Mouse (Mus musculus): ENCODE data around the gene Fam83c. TPM values are rescaled to one million over a fixed set of nuclear protein-coding genes. Genes with fewer than 3 reads are reported as not detected.

Gene Fam83c
- polyA plus RNA-seq, 1 experiment from 2014 or later: 0.21 TPM

DNA sequence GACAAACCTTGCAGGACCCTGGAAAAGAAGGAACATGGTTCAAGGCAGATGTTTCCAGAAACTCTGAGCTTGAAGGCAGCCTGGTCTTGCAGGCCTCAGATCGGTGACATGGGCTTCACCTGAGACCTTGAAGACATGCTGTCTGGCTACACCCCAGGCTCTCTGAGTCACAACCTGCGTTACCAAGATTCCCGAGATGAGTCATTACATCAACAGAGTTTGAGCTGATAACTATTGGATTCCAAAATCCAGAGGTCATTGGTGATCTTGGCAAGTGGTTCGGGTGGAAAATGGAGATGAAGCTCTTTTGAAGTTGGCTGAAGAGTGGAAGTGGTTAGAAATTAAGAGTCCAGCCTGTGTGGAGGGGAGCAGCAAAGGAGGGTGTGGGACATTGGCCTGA lies 25.0 kb downstream of the Fam83c start:
- Histone ChIP-seq H3K9me3 (no peaks in the 10 kb centered on the region), H3K4me1 (no peaks in the 10 kb centered on the region), H3K9ac (no peak overlapping the region), H3K36me3 (no peaks in the 10 kb centered on the region), H3K27me3 (no peaks in the 10 kb centered on the region), H3K27ac (no peak overlapping the region), H3K4me2 (no peak overlapping the region), H3K4me3 (no peak overlapping the region)
- WGBS: 70% methylated on average over 4 of the region's 4 CpGs
- no peak for ATAC-seq (ENCODE audit: borderline replicate concordance, extremely low read depth, low FRiP score, low TSS enrichment)

DNA sequence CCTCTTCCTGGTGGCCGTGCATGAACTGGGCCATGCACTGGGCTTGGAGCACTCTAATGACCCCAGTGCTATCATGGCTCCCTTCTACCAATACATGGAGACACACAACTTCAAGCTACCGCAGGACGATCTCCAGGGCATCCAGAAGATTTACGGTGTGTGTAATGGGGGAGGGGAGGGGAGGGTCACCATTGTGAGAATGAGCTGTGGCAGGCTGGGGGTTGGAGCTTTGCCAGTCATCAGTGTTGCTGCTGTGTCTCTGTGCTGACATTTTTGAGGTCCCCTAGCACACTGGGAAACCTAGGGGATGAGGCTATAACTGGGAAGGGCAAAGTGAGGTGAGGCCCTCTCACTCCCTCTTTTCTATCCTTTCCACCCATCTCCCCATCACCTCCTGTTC lies 27.2 kb downstream of the Fam83c start:
- H3K4me2 ChIP-seq: no peak overlapping the region
- no peak overlapping the region for H3K27ac ChIP-seq
- H3K4me3 ChIP-seq: no peak overlapping the region
- WGBS: 44% methylated on average over 4 of the region's 4 CpGs
- no peak overlapping the region for H3K9ac ChIP-seq
- no peaks in the 10 kb centered on the region for H3K36me3 ChIP-seq
- no peaks in the 10 kb centered on the region for H3K27me3 ChIP-seq
- ATAC-seq (ENCODE audit: borderline replicate concordance, extremely low read depth, low FRiP score, low TSS enrichment): no peak
- H3K4me1 ChIP-seq: no peaks in the 10 kb centered on the region
- no peaks in the 10 kb centered on the region for H3K9me3 ChIP-seq

DNA sequence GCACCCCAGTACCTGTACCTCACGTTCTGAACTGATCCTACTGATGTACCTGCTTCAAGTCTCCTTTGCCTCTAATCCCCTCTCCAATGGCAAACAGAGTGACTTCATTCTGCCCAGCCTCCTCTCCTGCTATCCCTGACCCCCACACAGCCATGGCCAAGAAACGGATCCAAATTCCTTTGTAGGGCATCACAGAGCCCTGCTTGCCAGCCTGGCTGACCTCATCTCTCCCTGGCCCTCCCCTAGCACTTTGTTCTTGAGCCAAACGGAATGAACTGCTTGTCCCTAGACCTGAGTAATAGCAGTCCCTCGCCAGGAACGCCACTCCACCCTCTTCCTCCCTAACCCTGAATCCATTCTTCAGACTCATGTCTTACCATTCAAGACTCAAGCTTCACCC lies 28.1 kb downstream of the Fam83c start:
- H3K27me3 ChIP-seq: no peaks in the 10 kb centered on the region
- H3K9ac ChIP-seq: no peak overlapping the region
- ATAC-seq (ENCODE audit: borderline replicate concordance, extremely low read depth, low FRiP score, low TSS enrichment): no peak
- no peaks in the 10 kb centered on the region for H3K36me3 ChIP-seq
- no peak overlapping the region for H3K27ac ChIP-seq
- H3K4me2 ChIP-seq: no peak overlapping the region
- H3K4me1 ChIP-seq: no peaks in the 10 kb centered on the region
- H3K4me3 ChIP-seq: no peak overlapping the region
- WGBS: 45% methylated on average over 5 of the region's 5 CpGs
- no peaks in the 10 kb centered on the region for H3K9me3 ChIP-seq

DNA sequence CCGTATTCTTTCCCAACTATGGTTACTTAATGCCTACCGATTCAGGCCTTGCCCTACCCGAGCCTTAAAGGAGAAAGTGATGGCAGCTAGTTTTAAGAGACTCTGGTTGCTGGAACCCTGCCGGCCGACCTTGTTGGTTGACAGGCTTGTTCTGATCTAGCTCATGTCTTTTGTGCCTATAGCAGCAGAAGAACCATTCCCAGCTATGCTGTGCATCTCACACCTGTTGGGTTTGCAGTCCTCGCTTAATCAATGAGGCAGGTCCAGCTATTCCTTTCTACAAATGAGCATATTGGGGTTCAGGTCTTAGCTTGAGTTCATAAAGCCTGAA lies 28.8 kb downstream of the Fam83c start:
- Histone ChIP-seq H3K9me3 (no peaks in the 10 kb centered on the region), H3K4me2 (no peak overlapping the region), H3K4me1 (no peaks in the 10 kb centered on the region), H3K9ac (no peak overlapping the region), H3K27ac (no peak overlapping the region), H3K36me3 (no peaks in the 10 kb centered on the region), H3K27me3 (no peaks in the 10 kb centered on the region), H3K4me3 (no peak overlapping the region)
- no peak for ATAC-seq (ENCODE audit: borderline replicate concordance, extremely low read depth, low FRiP score, low TSS enrichment)
- 75% methylated on average over 6 of the region's 6 CpGs for WGBS

DNA sequence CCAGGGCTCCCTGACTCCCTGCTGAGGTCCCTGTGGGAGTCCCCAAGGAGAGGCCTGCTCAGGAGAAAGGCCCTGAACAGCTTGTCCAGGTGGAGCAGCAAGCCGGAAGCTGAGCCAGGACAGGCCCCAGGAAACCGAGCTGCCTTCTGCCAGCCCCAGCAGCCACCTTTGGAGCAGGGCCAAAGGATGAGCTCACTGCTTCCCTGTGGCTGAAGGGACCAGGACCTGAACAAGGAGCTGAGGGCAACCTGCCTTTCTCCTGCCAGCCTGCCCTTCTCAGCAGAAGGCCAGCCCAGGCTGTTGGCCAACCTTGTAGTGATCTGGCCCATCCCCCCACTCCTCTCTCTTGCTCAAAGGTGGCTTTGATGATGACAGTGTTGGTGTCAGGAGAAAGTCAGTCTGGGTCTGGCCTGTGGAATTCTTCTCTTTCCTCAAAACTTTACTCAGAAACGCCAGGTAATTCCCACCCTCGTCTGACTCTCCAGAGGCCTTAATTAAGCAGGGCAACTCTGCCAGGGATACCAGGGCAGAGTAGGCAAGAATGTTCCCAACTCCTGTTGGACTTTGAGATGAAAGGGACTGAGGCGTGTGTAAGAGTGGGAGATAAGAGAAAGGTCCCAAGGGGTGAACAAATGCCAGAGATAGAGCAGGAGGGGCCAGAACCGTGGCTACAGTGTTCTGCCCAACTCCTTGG lies 29.3 kb downstream of the Fam83c start:
- no peak overlapping the region for H3K4me2 ChIP-seq
- H3K9me3 ChIP-seq: no peaks in the 10 kb centered on the region
- no peaks in the 10 kb centered on the region for H3K4me1 ChIP-seq
- no peak overlapping the region for H3K4me3 ChIP-seq
- 30% methylated on average over 6 of the region's 6 CpGs for WGBS
- no peaks in the 10 kb centered on the region for H3K27me3 ChIP-seq
- ATAC-seq (ENCODE audit: borderline replicate concordance, extremely low read depth, low FRiP score, low TSS enrichment): no peak
- no peak overlapping the region for H3K9ac ChIP-seq
- no peak overlapping the region for H3K27ac ChIP-seq
- no peaks in the 10 kb centered on the region for H3K36me3 ChIP-seq

- Histone ChIP-seq H3K4me1 (no peaks in the 10 kb centered on the region), H3K9me3 (no peaks in the 10 kb centered on the region), H3K27ac (no peak overlapping the region), H3K36me3 (no peaks in the 10 kb centered on the region), H3K4me3 (no peak overlapping the region), H3K27me3 (no peaks in the 10 kb centered on the region), H3K4me2 (no peak overlapping the region), H3K9ac (no peak overlapping the region)
- 60% methylated on average over 5 of the region's 5 CpGs for WGBS
- ATAC-seq (ENCODE audit: borderline replicate concordance, extremely low read depth, low FRiP score, low TSS enrichment): no peak
Measured at GRCm38 (mm10) chr2:155804053-155804452, 30.6 kb downstream of the Fam83c start.

- H3K27ac ChIP-seq: no peak overlapping the region
- H3K4me1 ChIP-seq: no peaks in the 10 kb centered on the region
- no peak overlapping the region for H3K9ac ChIP-seq
- ATAC-seq (ENCODE audit: borderline replicate concordance, extremely low read depth, low FRiP score, low TSS enrichment): no peak
- 51% methylated on average over 3 of the region's 3 CpGs for WGBS
- no peaks in the 10 kb centered on the region for H3K9me3 ChIP-seq
- no peak overlapping the region for H3K4me3 ChIP-seq
- no peak overlapping the region for H3K4me2 ChIP-seq
- no peaks in the 10 kb centered on the region for H3K36me3 ChIP-seq
- no peaks in the 10 kb centered on the region for H3K27me3 ChIP-seq
Measured at GRCm38 (mm10) chr2:155802761-155803160, 31.9 kb downstream of the Fam83c start.

DNA sequence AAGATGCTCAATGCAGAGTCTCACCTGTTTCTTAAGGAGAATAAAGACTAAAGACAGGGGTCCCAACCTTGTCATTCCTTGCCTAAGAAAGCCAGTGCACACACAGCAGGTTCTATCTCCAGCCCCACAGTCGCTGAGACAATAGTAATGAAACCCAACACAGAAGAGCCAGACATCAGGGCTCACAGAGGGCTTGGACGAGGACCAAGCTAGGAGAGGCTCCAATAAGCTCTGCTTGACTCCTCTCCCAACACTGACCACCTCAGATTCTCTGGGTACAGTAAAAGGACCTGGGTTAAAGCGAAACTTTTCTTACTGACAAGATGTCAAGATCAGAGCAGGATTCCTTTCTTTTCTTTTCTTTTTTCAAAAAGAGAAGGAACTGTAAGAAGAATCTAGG lies 36.0 kb downstream of the Fam83c start:
- WGBS: 55% methylated on average over 3 of the region's 3 CpGs
- ATAC-seq (ENCODE audit: borderline replicate concordance, extremely low read depth, low FRiP score, low TSS enrichment): no peak

DNA sequence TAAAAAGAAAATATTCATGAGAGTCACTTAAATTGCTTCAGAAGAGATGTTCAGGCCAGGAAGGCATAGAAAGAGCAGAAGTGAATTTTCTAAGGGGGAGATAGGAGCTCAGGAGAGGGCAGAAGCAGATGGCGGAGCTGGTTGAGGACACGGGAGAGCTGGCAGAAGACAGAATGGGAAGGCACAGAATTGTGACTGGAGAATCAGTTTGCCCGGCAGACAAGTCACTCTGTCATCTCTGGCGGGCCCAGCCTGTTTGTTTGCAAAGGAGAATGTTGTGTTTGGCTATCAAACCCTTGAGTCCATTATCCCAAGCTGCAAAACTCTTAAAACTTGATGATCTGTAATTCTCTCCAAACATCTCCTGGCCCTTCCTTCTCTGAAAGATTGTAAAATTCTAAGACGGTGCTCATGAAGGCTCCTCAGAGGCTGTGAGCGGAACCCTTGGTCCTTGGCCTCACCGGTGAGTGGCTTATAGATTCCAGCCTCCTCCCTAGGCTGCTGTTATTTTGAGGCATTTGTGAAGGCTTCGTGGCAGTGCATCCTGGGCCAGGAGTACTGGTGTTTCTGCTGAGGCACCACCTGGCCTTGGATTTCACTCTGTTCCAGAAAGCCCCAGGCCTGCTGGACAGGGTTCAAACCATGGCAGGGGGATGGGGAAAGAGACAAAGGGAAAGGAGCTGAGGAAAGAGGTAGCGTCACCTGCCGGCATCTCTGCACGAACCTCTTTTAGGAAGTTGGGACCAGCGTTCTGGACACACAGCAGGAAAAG lies 39.8 kb downstream of the Fam83c start:
- Histone ChIP-seq H3K4me3 (no peak overlapping the region), H3K9me3 (no peaks in the 10 kb centered on the region), H3K4me1 (no peaks in the 10 kb centered on the region), H3K9ac (no peak overlapping the region), H3K36me3 (no peaks in the 10 kb centered on the region), H3K27ac (no peak overlapping the region), H3K27me3 (no peaks in the 10 kb centered on the region), H3K4me2 (no peak overlapping the region)
- no peak for ATAC-seq (ENCODE audit: borderline replicate concordance, extremely low read depth, low FRiP score, low TSS enrichment)
- whole genome bisulfite sequencing: 79% methylated on average over 12 of the region's 12 CpGs

More for the DNA sequence above, 36.0 kb downstream of the Fam83c start:
- no peaks in the 10 kb centered on the region for H3K9me3 ChIP-seq
- H3K4me3 ChIP-seq: no peak overlapping the region
- no peaks in the 10 kb centered on the region for H3K27me3 ChIP-seq
- no peak overlapping the region for H3K27ac ChIP-seq
- H3K36me3 ChIP-seq: no peaks in the 10 kb centered on the region
- no peak overlapping the region for H3K4me2 ChIP-seq
- no peaks in the 10 kb centered on the region for H3K4me1 ChIP-seq
- H3K9ac ChIP-seq: no peak overlapping the region

- Histone ChIP-seq H3K36me3 (no peaks in the 10 kb centered on the region), H3K27ac (no peak overlapping the region), H3K9ac (no peak overlapping the region), H3K4me2 (no peak overlapping the region), H3K27me3 (no peaks in the 10 kb centered on the region), H3K4me3 (no peak overlapping the region), H3K4me1 (no peaks in the 10 kb centered on the region), H3K9me3 (no peaks in the 10 kb centered on the region)
- 44% methylated on average over 12 of the region's 12 CpGs for WGBS
- no peak for ATAC-seq (ENCODE audit: borderline replicate concordance, extremely low read depth, low FRiP score, low TSS enrichment)
Measured at GRCm38 (mm10) chr2:155792899-155793298, 41.8 kb downstream of the Fam83c start.

DNA sequence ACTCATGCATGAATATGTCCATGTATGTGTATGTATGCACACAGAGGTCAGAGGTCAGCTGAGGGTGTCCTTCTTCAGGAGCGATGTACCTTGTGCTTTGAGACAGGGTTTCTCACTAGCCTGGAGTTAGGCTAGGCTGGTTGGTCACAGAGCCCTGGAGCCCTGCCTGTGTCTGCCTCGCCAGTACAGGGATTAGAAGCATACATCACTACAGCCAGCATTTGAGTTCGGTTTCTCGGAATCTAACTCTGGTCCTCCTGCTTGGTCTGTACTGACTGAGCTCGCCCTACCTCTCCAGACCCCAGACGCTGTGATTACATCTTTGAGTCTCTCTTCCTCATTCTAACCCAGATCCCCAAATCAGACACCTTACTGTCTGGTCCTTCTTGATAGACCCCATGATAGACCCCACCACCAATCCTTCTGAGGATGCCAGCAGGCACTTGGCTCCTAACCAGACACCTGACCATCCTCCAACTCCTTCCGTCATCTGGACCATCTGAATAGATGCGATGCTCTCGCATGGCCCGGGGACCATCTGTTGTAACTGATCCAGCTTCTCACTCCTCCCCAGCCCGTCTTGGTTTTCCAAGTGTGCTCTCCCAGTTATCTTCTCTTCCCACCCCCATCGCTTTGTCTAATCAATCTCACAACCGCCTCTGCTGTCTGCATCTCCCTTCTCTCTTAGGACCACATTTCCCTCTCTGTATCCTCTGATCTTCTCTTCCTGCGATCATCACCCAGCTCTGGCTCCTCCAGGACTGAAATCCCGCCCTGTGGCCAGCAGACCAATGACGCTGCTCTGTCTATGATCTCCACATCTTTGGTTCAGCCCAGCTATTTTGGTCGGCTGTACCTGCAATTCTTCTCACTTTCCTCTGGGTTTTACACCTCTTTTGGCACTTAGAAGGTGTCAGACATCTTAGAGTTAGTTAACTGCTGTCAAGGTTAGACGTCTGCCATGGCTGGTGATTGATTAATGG lies 46.4 kb downstream of the Fam83c start:
- 55% methylated on average over 18 of the region's 18 CpGs for WGBS
- H3K9me3 ChIP-seq: no peaks in the 10 kb centered on the region
- no peaks in the 10 kb centered on the region for H3K4me1 ChIP-seq
- H3K27ac ChIP-seq: no peak overlapping the region
- H3K27me3 ChIP-seq: no peaks in the 10 kb centered on the region
- ATAC-seq (ENCODE audit: borderline replicate concordance, extremely low read depth, low FRiP score, low TSS enrichment): no peak
- no peak overlapping the region for H3K9ac ChIP-seq
- no peak overlapping the region for H3K4me2 ChIP-seq
- H3K4me3 ChIP-seq: no peak overlapping the region
- H3K36me3 ChIP-seq: no peaks in the 10 kb centered on the region

GRCm38 (mm10) chr2:155786905-155787304 lies 47.7 kb downstream of the Fam83c start:
- H3K27me3 ChIP-seq: no peaks in the 10 kb centered on the region
- H3K4me1 ChIP-seq: no peaks in the 10 kb centered on the region
- no peaks in the 10 kb centered on the region for H3K36me3 ChIP-seq
- no peak overlapping the region for H3K9ac ChIP-seq
- no peak overlapping the region for H3K4me3 ChIP-seq
- no peak overlapping the region for H3K27ac ChIP-seq
- no peak overlapping the region for H3K4me2 ChIP-seq
- no peak for ATAC-seq (ENCODE audit: borderline replicate concordance, extremely low read depth, low FRiP score, low TSS enrichment)
- no peaks in the 10 kb centered on the region for H3K9me3 ChIP-seq
- 66% methylated on average over 5 of the region's 5 CpGs for WGBS

Measured in lung, embryonic 15.5 days (tissue).